Mouse (Mus musculus) common myeloid progenitor, adult 5-6 weeks (primary cell): ENCODE results near the gene Hnrnpa2b1. TPM values are rescaled to one million over a fixed set of nuclear protein-coding genes. Genes with fewer than 3 reads are reported as not detected.
"Not testable (repeated sequence)": the region's sequence is repeated elsewhere in the genome, so short reads cannot be mapped to it uniquely, and the experiment has no call there.

Experiments
- ATAC-seq: replicated peaks from 2 replicates; pipeline ENCODE4 v1.8.0; 2016; ENCODE audit warnings: low read depth, mild to moderate bottlenecking, moderate TSS enrichment, inconsistent platforms; ENCODE audit not compliant: poor library complexity, severe bottlenecking
- total RNA-seq: library from RNA; stranded (forward); fragments of 200-1000, 187-1606 nt; gene quantifications from 2 replicates; pipeline ENCODE4 v1.2.3, GENCODE M21; 2017

Hnrnpa2b1 gene
- 1,806 and 1,849 TPM in 2 replicates for total RNA-seq

DNA sequence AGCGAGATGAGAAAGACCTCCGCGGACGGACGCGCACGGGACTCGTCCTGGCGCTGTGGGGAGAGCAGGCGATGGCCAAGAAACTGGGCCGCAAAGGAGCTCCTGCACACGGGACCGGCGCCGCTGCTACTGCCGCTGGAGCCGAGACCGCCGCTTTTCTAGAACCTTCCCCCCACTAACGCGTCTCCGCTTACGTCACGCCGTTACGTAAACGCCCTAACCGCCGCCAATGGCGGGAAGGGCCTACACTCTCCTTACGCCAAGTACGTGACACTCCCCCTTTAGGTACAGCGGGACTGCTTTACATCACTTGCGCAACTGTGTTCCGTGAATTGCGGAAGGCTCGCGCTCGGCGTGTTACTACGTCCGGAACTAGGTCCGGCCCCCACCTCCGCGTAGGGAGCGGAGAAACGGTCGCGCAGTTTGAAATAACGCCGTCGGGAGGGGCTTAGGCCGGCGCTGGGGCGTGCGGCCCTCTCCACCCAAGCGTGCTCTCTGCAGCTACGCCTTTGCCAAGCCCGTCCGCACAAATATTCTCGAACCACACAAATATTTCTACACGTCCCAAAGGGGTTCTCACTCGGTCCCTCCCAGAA, at the start of gene Hnrnpa2b1:
Hnrnpa2b1 (minus strand) TSS at position 180 of the 596 bp plus-strand sequence.
- ATAC-seq: peak; percentile 76

- no peak for ATAC-seq
Measured at GRCm38 (mm10) chr6:51514860-51515259, 45.2 kb upstream of the Hnrnpa2b1 start.

- no peak for ATAC-seq
Measured at GRCm38 (mm10) chr6:51513745-51514144, 44.1 kb upstream of the Hnrnpa2b1 start.

- no peak for ATAC-seq
Measured at GRCm38 (mm10) chr6:51510946-51511345, 41.3 kb upstream of the Hnrnpa2b1 start.

DNA sequence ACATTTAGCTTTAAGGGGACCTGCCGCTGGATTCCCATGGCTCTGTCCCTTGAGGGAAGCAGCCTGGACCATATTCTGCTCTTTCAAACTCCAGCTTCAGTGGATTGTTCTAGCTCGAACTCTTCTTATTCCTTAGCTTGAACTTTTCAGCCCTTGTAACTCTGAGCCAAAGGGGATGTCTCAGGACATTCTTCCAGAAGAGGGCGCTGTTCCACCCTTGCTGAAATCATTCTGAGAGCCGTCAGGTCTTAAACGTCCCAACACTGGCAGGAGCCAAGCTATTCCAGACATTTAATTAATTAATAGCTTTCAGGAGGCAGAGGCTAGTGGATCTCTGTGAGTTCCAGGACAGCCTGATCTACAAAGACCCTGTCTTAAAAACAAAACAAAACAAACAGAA, 40.4 kb upstream of the Hnrnpa2b1 start:
- ATAC-seq: peak; percentile 79

DNA sequence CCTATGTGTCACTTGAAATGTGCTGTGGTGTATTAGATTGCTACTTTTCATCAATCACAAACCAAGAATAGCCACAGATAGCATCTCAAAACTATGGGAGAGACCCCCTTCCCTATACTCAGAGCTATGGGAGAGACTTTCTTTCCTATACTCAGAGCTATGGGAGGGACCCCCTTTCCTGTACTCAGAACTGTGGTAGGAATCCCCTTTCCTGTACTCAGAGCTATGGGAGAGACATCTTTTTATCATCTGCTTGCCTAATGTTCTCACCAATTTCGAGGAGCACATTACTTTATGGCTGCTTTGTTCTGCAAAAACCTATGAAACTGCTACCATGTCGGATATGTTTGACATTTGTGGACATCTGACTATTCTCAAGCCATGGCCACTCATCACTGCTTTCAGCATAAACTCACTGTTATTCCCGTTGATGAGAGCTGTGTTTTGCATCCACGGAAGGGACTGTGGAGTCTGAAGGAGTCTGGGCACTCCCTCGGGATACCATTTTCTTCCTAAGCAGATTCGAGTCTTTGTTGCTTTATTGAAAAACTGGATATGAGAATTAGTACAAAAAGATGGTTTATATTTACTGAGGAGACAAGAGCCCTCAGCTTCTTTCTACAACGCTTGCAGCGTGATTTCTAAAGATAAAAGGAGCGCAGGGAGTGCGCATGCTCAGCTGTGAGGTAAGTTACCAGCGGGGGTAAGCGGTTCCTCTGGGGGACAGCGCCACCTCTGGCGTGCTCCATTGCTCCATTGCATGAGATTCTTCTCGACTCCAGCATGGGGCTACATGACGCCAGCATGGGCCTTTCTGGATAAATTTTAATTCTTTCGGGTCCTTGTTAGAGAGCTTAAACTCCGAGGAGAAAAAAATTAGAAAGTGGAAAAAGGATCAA, 39.3 kb upstream of the Hnrnpa2b1 start:
- ATAC-seq: peak; percentile 93

DNA sequence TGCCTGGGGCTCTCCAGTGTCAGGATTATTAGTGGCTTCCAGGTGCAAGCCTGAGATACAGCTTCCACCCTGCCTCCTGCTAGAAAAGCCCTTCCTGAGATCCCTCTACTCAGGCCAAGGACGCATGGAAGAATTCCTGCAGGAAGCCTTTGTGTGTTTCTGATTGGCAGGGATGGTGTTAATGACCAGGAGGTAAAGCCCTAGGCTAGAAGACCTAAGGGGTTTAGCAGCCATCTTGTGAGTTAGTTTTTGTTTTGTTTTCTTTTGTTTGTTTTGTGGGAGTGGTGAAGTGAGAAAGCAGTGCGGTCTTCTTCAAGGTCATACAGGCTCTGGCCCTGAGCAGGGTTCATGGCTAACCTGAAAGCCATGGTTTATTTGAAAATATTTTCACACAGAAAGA, 37.9 kb upstream of the Hnrnpa2b1 start:
- ATAC-seq: no peak

DNA sequence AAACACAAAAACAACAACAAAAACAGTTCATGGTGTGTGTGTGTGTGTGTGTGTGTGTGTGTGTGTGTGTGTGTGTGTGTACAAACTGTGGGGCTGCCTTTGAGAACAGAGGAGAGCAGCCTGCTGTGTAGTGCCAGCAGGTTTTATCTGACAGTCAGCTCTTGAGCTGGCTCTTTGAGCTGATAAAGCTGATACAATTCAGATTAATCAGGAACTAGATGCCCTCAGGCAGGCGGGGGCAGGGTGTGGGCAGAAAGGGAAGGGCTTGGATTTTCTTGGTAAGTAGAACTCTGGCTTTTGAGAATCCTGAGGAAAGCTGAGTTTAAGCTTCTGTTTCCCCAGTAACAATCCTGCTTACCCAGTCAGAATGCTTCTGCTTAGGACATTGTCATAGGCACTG, 36.0 kb upstream of the Hnrnpa2b1 start:
- no peak for ATAC-seq

GRCm38 (mm10) chr6:51497321-51498111, 27.8 kb upstream of the Hnrnpa2b1 start:
- no peak for ATAC-seq

- no peak for ATAC-seq
Measured at GRCm38 (mm10) chr6:51489787-51490186, 20.1 kb upstream of the Hnrnpa2b1 start.

- ATAC-seq: no peak
Measured at GRCm38 (mm10) chr6:51486731-51487130, 17.0 kb upstream of the Hnrnpa2b1 start.

DNA sequence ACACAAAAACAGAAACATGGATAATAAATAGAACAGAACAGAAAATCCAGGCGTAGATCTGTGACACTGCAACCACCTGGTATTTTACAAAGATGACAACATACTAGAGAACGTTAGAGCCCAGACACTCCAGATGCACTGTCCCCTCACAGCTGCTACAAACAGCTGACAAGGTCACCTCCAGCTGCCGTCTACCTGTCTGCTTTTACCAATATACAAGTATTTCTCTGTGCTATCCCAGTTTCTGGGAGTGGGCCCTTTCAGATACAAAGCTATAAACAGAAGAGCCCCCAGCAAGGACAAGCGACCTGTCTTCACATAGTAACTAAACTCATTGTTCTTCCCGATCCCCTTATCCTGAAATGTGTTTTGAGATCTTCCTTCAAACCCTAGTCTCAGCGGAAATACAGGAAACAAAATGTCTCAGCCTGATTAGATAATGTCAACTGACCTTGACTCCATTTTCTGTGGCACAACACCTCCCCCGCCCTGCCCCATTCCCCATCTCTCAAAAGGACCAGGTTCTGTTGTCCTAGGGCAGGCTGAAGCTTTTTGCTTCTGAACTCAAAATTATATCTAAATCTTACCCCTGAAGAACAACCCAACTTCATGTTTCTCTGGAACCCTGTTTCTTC, 16.5 kb upstream of the Hnrnpa2b1 start:
- no peak for ATAC-seq

DNA sequence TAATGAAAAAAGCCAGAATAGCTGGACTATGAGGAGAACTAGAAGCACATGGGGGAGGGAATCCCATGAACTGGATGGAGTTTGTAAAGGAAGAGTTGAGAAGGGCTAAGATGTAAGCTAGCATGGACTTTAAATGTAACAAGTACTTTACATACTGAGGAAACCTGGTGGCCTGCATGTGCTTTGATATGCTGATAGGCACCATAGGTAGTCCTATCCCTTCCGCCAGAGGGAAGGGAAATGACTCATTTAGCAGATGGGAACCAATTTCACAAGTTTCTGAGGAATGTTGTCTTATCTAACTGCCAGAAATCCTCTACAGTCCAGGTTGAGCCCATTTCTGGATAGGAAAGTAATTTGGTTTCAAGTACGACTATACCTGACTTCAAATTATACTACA, 16.0 kb upstream of the Hnrnpa2b1 start:
- ATAC-seq: 0 out of 2 replicates have a peak, but pooled peaks have one; percentile 39

GRCm38 (mm10) chr6:51484556-51484955, 14.9 kb upstream of the Hnrnpa2b1 start:
- not testable (repeated sequence) for ATAC-seq

DNA sequence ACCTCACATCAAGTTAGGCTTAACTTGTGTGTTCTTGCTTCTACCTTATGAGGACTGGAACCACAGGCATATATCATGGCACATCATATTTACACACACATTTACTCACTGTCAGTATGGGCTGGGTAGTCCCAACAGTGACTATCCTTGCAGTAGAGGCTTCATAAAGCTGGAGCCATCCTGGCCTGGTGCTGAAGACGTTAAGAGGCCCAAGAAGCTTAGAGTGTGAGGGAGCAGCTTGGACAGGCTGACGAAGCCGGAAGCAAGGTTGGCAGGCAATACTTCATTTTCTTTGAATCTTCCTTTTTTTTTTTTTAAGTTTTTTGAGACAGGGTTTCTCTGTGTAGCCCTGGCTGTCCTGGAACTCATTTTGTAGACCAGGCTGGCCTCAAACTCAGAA, 14.2 kb upstream of the Hnrnpa2b1 start:
- no peak for ATAC-seq

- no peak for ATAC-seq
Measured at GRCm38 (mm10) chr6:51481548-51481947, 11.9 kb upstream of the Hnrnpa2b1 start.

DNA sequence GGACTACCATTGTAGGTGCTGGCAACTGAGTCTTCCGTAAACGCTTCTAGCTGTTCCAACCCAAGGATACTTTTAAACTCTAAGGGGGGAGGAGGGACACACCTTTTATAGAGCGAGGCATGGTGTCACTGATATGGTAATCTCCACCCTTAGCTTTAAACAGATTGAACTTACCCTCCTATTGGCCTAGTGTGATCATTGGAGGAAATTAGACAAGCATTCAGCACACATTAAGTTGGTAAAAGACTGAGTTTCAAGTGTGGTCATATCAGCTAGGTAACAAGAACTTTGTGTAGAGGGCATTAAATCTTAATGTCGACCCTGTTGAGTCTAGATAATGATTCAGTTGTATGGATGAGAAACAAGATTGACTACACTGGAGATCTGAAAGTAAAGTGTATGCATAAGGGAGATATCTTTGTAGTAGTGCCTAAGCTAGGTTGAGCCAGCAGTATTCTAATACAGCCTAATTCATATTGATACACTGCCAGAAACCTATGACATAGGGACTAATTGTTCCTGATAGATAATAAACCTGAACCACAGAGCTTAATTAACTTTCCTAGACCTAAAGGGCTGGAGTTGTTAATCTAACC, 9.5 kb upstream of the Hnrnpa2b1 start:
- ATAC-seq: peak; percentile 77

DNA sequence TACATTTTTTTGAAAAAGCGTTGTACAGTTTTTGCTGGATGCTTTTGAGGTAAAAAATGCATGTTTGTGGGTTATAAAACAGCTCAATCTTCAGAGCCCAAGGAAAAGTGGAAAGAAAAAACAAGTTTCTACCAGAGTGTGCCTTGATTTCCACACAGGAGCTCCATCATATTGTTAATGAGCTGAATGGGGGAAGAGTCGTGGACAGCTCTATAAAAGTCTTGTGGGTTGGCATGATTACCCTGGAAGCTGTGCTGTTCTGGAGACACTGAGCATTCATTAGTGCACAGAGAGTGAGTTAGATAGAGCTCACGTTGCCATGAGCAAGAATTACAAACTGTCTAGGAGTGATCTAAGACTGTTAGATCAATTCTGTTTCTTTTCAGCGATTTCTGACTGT, 2.5 kb upstream of the Hnrnpa2b1 start:
- ATAC-seq: no peak

- no peak for ATAC-seq
Measured at GRCm38 (mm10) chr6:51471782-51472181, 2.1 kb upstream of the Hnrnpa2b1 start.

GRCm38 (mm10) chr6:51471179-51471505, 1.4 kb upstream of the Hnrnpa2b1 start:
- ATAC-seq: no peak
